ENCODE assay signal across 8 mouse cellular contexts in the genomic region with DNA sequence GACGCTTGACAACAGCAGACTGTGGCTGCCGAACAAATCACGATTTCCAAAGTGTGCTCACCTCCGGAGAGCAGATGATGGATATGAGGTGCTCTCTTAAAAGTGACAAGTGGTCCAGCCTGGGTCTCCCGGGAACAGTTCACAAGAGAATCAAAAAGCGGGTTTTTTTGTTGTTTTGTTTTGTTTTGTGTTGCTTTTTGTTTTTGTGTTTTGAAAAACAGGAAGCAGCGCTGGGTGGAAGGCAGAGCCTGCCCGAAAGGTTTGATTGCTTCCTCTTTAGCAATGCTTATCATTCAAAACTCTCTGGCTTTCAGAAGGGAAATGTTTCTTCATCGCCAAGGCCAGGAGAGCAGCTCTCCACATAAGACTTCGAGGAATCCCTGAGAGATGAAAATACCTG. TPM values are rescaled to one million over a fixed set of nuclear protein-coding genes. Genes with fewer than 3 reads are reported as not detected.
DNase-seq lines count a peak whose midpoint lies in the region; ATAC-seq and TF ChIP-seq lines count a peak whose summit lies in the region.

No protein-coding gene starts in this region.

- TF ChIP-seq CTCF in G1E (IDR thresholded peaks at IDR 0.05; ENCODE audit: low read depth, low read length) = no peak
- no peak for TF ChIP-seq CTCF in forebrain, postnatal 0 days (IDR thresholded peaks at IDR 0.05; ENCODE audit: low read depth)

- H3K36me3 ChIP-seq in G1E (replicated peaks) = peaks cover 14% of the 10 kb centered on the region
- no peaks in the 10 kb centered on the region for H3K36me3 ChIP-seq in forebrain, postnatal 0 days (ENCODE audit: insufficient read depth)
- H3K36me3 ChIP-seq in liver, embryonic 12.5 days = peaks cover 9% of the 10 kb centered on the region; the same call in 1 of the 2 replicates
- no peaks in the 10 kb centered on the region for H3K36me3 ChIP-seq in neural tube, embryonic 15.5 days

- H3K4me2 ChIP-seq in forebrain, postnatal 0 days (ENCODE audit: low read depth) = peak overlapping the region; percentile 88
- peak overlapping the region; percentile 79 for H3K4me2 ChIP-seq in liver, embryonic 12.5 days
- H3K4me2 ChIP-seq in neural tube, embryonic 15.5 days = peak overlapping the region; percentile 81

- ATAC-seq in G1E (ENCODE audit: extremely low read depth, insufficient number of reproducible peaks, low FRiP score, poor library complexity, severe bottlenecking) = peak; percentile 23; the same call in 1 of the 2 replicates
- ATAC-seq in forebrain, postnatal 0 days = no peak
- ATAC-seq in liver, embryonic 12.5 days = 0 out of 2 replicates have a peak, but pooled peaks have one; percentile 2
- no peak for ATAC-seq in neural tube, embryonic 15.5 days (ENCODE audit: low FRiP score)

- H3K27ac ChIP-seq in forebrain, postnatal 0 days (ENCODE audit: low read depth, low read length) = no peak overlapping the region
- peak overlapping the region; percentile 93 for H3K27ac ChIP-seq in liver, embryonic 12.5 days
- peak overlapping the region; percentile 58 for H3K27ac ChIP-seq in neural tube, embryonic 15.5 days (replicated peaks)

- peak overlapping the region; percentile 94 for H3K4me3 ChIP-seq in G1E (ENCODE audit: low read depth, low read length)
- peak overlapping the region; percentile 95 for H3K4me3 ChIP-seq in forebrain, postnatal 0 days (ENCODE audit: low read depth, low read length)
- peak overlapping the region; percentile 94 for H3K4me3 ChIP-seq in liver, embryonic 12.5 days
- peak overlapping the region; percentile 63 for H3K4me3 ChIP-seq in neural tube, embryonic 15.5 days (replicated peaks)

- intact Hi-C loops in left cerebral cortex, postnatal 36 days (cut with DNase I) = loop anchor here (2.0 kb wide), 1 partner anchor 62 kb away; a partner anchor contains a TSS

- H3K4me1 ChIP-seq in G1E (ENCODE audit: insufficient read depth, low read depth, low read length) = peaks cover 26% of the 10 kb centered on the region
- peaks cover 8% of the 10 kb centered on the region for H3K4me1 ChIP-seq in forebrain, postnatal 0 days (ENCODE audit: insufficient read depth)
- peaks cover 37% of the 10 kb centered on the region for H3K4me1 ChIP-seq in liver, embryonic 12.5 days
- peaks cover 26% of the 10 kb centered on the region for H3K4me1 ChIP-seq in neural tube, embryonic 15.5 days

- peak overlapping the region; percentile 48 for H3K9ac ChIP-seq in forebrain, postnatal 0 days
- peak overlapping the region; percentile 99 for H3K9ac ChIP-seq in liver, embryonic 12.5 days
- H3K9ac ChIP-seq in neural tube, embryonic 15.5 days (replicated peaks) = peak overlapping the region; percentile 56

- H3K9me3 ChIP-seq in G1E (replicated peaks) = no peaks in the 10 kb centered on the region
- H3K9me3 ChIP-seq in forebrain, postnatal 0 days (ENCODE audit: low read length) = no peaks in the 10 kb centered on the region
- H3K9me3 ChIP-seq in liver, embryonic 12.5 days (replicated peaks) = no peaks in the 10 kb centered on the region
- no peaks in the 10 kb centered on the region for H3K9me3 ChIP-seq in neural tube, embryonic 15.5 days (replicated peaks)

- H3K27me3 ChIP-seq in G1E (ENCODE audit: insufficient read depth, low read length) = no peaks in the 10 kb centered on the region
- no peaks in the 10 kb centered on the region for H3K27me3 ChIP-seq in forebrain, postnatal 0 days (ENCODE audit: insufficient read depth, low read length)
- no peaks in the 10 kb centered on the region for H3K27me3 ChIP-seq in liver, embryonic 12.5 days (replicated peaks)
- no peaks in the 10 kb centered on the region for H3K27me3 ChIP-seq in neural tube, embryonic 15.5 days (replicated peaks)

- peak; percentile 77 for DNase-seq in A20 (ENCODE audit: low read depth, low spot score)
- peak; percentile 52 for DNase-seq in G1E (ENCODE audit: low spot score)
- no peak for DNase-seq in forebrain, postnatal 0 days
- DNase-seq in right cerebral cortex, postnatal 36 days (ENCODE audit: low spot score in 2 of 2) = no peak
- DNase-seq in left cerebral cortex, postnatal 36 days (ENCODE audit: low spot score in 2 of 2) = no peak
- DNase-seq in ovary, postnatal 10 days (ENCODE audit: low spot score) = no peak

- 21% methylated on average over 10 of the region's 10 CpGs for WGBS in forebrain, postnatal 0 days
- WGBS in liver, embryonic 12.5 days (ENCODE audit: insufficient replicate concordance) = 5% methylated on average over 10 of the region's 10 CpGs
- WGBS in neural tube, embryonic 15.5 days = 27% methylated on average over 10 of the region's 10 CpGs

RNA-seq across cellular contexts. Expression of a gene that starts 0.6 kb away (rescaled TPM):
- total RNA-seq in G1E (2014; fragmentation: Nextera tagmentation) (63.1 and 67.0 TPM in 2 replicates), G1E (2017) (30.8 and 33.9 TPM in 2 replicates)
- polyA plus RNA-seq in G1E (2012) = 26.9 and 30.7 TPM in 2 replicates
- 16.5 and 23.2 TPM in 2 replicates for total RNA-seq in forebrain, postnatal 0 days (2014; rRNA removed)
- 8.5 and 14.5 TPM in 2 replicates for polyA plus RNA-seq in forebrain, postnatal 0 days (2015; fragmentation: Nextera tagmentation; extraction: Ambion mirVana)
- polyA plus RNA-seq in liver, embryonic 12.5 days (2016; fragmentation: Nextera tagmentation; extraction: Ambion mirVana) = 27.9 and 28.0 TPM in 2 replicates
- polyA plus RNA-seq in neural tube, embryonic 15.5 days (2015; fragmentation: Nextera tagmentation; extraction: Ambion mirVana) = 27.5 and 29.5 TPM in 2 replicates
- 10 to 100 TPM; 35.0 to 37.1 TPM for total RNA-seq in left cerebral cortex, postnatal 36 days (2021)

Comparison
In these comparisons a context has a peak if more than half of its experiments do, and no peak if none do; other contexts are left out.
1. DNase-seq: peak in A20 (single experiment) and G1E (single experiment); none in forebrain, postnatal 0 days (single experiment), right cerebral cortex, postnatal 36 days (0 of 2), left cerebral cortex, postnatal 36 days (0 of 2) and ovary, postnatal 10 days (single experiment).
2. ATAC-seq: peak in G1E (single experiment) and liver, embryonic 12.5 days (single experiment); none in forebrain, postnatal 0 days (single experiment) and neural tube, embryonic 15.5 days (single experiment).
3. H3K9ac ChIP-seq: peak in every context shown above with its lines; median percentile 99 in liver, embryonic 12.5 days; 56 in neural tube, embryonic 15.5 days; 48 in forebrain, postnatal 0 days.
4. Peak in every context shown above with its lines, with median percentiles within 50 percentile points of each other: H3K4me3 ChIP-seq and H3K4me2 ChIP-seq.